Mouse (Mus musculus): ENCODE results near the gene Mipol1. TPM values are rescaled to one million over a fixed set of nuclear protein-coding genes. Genes with fewer than 3 reads are reported as not detected.
"Not testable (repeated sequence)": the region's sequence is repeated elsewhere in the genome, so short reads cannot be mapped to it uniquely, and the experiment has no call there.

The Mipol1 gene
- polyA plus RNA-seq, 1 experiment from 2014 or later = 4.0 TPM

DNA sequence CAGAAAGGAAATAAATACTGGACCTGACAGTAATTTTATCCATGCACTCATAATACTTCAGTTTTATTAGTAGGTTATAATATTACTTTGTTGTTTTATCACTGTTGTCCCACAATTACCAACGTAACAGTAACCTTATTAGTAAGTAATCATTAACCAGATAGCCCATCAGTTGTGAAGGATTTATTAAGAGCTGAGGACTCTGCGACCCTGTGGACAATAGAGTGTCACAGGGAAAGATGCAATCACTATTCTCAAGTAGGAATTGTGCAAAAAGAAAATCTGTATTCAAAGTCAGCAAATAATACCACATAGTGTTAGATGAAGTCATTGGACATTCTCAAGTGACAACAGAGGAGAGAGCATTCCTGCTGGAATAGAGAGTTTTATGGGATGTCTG lies 198.5 kb downstream of the Mipol1 start:
- WGBS = 38% methylated on average over 2 of the region's 2 CpGs
- Histone ChIP-seq H3K4me2 (replicated peaks; ENCODE audit: low read depth) (no peak overlapping the region), H3K27me3 (replicated peaks; ENCODE audit: control insufficient read depth, insufficient read depth, low read length) (no peaks in the 10 kb centered on the region), H3K9me3 (ENCODE audit: control insufficient read depth) (no peaks in the 10 kb centered on the region), H3K36me3 (ENCODE audit: control insufficient read depth, insufficient read depth) (no peaks in the 10 kb centered on the region), H3K27ac (ENCODE audit: low read depth, low read length) (no peak overlapping the region), H3K4me1 (replicated peaks; ENCODE audit: control insufficient read depth, insufficient read depth, low read length) (no peaks in the 10 kb centered on the region), H3K4me3 (ENCODE audit: low read depth, low read length) (no peak overlapping the region), H3K9ac (ENCODE audit: low read depth, low read length) (no peak overlapping the region)
- ATAC-seq = no peak
- TF ChIP-seq CTCF (IDR thresholded peaks at IDR 0.05; ENCODE audit: low read depth) = no peak

DNA sequence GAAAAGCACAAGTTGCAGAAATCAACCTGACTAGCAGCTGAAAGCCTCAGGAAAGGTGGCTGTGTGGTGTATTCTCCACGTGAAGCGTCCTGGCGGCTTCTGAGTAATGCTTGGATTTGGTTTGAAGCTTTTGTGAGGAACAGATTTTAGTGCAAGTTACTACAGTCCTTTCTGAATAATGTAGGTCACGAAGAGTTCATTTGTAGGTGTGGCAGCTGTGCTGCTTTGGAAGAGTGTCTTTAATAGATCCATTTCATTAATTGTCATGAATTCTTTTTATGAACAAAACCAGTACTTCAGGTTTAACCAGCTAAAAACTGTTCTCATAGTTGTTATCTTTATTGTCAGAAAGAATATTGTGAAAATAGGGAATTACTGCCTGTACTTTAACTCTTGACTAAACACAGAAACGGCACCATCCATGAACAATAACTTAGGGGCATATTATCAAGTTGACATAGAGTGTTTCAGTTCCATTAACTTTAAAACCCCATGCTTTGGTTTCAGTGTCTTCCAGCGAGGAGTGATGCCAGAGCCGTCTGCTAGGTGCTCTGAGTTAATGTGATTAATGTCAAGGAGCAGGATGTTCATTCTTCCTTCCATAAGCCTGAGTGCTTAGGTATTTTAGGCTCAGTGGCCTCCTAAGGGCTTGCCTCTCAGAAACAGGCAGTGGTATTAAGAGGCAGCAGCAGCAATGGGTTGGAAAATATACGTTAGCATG lies 206.9 kb downstream of the Mipol1 start:
- H3K27ac ChIP-seq (ENCODE audit: low read depth, low read length); ATAC-seq: not testable (repeated sequence)

DNA sequence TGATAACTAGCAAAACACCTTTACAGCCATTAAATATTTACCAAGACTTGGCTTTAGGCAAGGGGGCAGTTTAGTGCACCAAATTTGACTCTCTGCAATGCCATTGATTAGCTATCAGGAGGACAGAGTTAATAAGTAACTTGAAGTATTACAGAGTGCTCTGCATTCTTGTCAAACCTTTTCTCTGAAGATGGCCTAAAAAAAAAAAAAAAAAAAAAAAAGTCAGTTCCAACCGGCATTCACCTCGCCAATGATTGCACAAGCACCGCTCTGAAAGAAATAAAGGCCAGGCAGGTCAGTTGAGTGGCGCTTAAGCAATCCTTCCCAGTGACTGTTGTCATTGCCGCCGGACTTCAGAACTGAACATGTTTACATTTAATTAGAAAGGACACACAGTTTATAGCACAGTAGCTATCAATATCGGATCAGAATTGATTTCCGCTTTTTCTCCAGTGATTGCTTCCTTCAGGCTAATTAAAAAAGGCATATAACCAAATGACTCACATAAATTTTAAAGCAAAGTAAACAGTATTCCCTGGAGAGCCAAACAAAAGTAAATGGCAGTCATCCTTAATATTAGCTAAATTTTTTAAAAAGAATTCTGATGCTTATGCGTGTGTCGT lies 214.2 kb downstream of the Mipol1 start:
- Histone ChIP-seq H3K4me3 (ENCODE audit: low read depth, low read length) (0 out of 2 replicates have a peak overlapping the region, but pooled peaks have one; percentile 14), H3K27ac (ENCODE audit: low read depth, low read length) (no peak overlapping the region), H3K4me1 (replicated peaks; ENCODE audit: control insufficient read depth, insufficient read depth, low read length) (no peaks in the 10 kb centered on the region), H3K36me3 (ENCODE audit: control insufficient read depth, insufficient read depth) (no peaks in the 10 kb centered on the region), H3K9me3 (ENCODE audit: control insufficient read depth) (no peaks in the 10 kb centered on the region), H3K4me2 (replicated peaks; ENCODE audit: low read depth) (peak overlapping the region; percentile 52), H3K9ac (ENCODE audit: low read depth, low read length) (no peak overlapping the region), H3K27me3 (replicated peaks; ENCODE audit: control insufficient read depth, insufficient read depth, low read length) (no peaks in the 10 kb centered on the region)
- WGBS = 31% methylated on average over 10 of the region's 10 CpGs
- peak; percentile 90 for ATAC-seq
- TF ChIP-seq CTCF (IDR thresholded peaks at IDR 0.05; ENCODE audit: low read depth) = no peak

More for the DNA sequence above, 206.9 kb downstream of the Mipol1 start:
- not testable (repeated sequence) for H3K9me3 ChIP-seq (ENCODE audit: control insufficient read depth); H3K4me1 ChIP-seq (replicated peaks; ENCODE audit: control insufficient read depth, insufficient read depth, low read length); H3K4me3 ChIP-seq (ENCODE audit: low read depth, low read length); H3K27me3 ChIP-seq (replicated peaks; ENCODE audit: control insufficient read depth, insufficient read depth, low read length); H3K4me2 ChIP-seq (replicated peaks; ENCODE audit: low read depth); H3K9ac ChIP-seq (ENCODE audit: low read depth, low read length); H3K36me3 ChIP-seq (ENCODE audit: control insufficient read depth, insufficient read depth)
- 29% methylated on average over 8 of the region's 8 CpGs for WGBS

DNA sequence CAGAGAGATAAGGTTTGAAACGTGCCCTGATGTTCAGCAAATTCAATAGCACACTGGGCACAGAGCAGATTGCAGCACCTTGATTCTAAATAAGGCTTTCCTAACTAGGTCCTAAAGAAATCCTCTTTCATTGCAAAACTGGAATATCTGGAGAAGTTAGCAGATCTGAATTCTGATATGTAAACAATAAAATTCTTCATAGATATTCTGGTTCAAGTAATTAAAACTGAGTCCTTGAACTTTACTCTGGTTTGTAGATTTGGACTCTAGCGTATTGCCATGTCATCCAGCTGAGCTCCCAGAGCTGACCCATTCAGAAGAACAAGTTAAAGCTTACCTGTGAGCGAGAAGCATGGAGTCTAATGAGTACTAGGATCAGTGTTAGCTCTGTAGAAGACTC lies 217.1 kb downstream of the Mipol1 start:
- Histone ChIP-seq H3K27ac (ENCODE audit: low read depth, low read length) (no peak overlapping the region), H3K9ac (ENCODE audit: low read depth, low read length) (no peak overlapping the region), H3K9me3 (ENCODE audit: control insufficient read depth) (no peaks in the 10 kb centered on the region), H3K4me2 (replicated peaks; ENCODE audit: low read depth) (no peak overlapping the region), H3K4me1 (replicated peaks; ENCODE audit: control insufficient read depth, insufficient read depth, low read length) (no peaks in the 10 kb centered on the region), H3K36me3 (ENCODE audit: control insufficient read depth, insufficient read depth) (no peaks in the 10 kb centered on the region), H3K4me3 (ENCODE audit: low read depth, low read length) (no peak overlapping the region), H3K27me3 (replicated peaks; ENCODE audit: control insufficient read depth, insufficient read depth, low read length) (no peaks in the 10 kb centered on the region)
- no peak for TF ChIP-seq CTCF (IDR thresholded peaks at IDR 0.05; ENCODE audit: low read depth)
- no peak for ATAC-seq
- 37% methylated on average over 3 of the region's 3 CpGs for WGBS

DNA sequence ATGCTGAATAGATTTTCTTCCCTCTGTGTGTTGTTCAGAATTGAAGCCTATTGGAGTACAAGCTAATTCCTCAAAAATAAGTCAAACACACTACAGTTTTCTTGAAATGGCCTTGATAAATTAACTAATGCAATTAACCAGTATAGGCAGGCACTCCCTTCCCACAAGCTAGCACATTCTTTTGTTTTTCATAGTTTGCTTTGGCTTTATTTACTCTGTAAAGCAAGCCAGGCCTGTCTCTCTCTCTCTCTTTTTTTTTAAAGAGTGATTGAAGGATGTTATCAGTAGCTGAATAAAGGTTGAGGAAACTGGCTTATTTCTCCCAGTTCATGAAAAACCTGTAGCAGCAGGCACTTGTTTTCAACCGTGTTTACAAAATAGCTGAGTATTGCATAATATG lies 219.1 kb downstream of the Mipol1 start:
- Histone ChIP-seq H3K36me3 (ENCODE audit: control insufficient read depth, insufficient read depth) (no peaks in the 10 kb centered on the region), H3K9me3 (ENCODE audit: control insufficient read depth) (no peaks in the 10 kb centered on the region), H3K4me1 (replicated peaks; ENCODE audit: control insufficient read depth, insufficient read depth, low read length) (no peaks in the 10 kb centered on the region), H3K27me3 (replicated peaks; ENCODE audit: control insufficient read depth, insufficient read depth, low read length) (no peaks in the 10 kb centered on the region), H3K27ac (ENCODE audit: low read depth, low read length) (no peak overlapping the region), H3K4me2 (replicated peaks; ENCODE audit: low read depth) (no peak overlapping the region), H3K9ac (ENCODE audit: low read depth, low read length) (no peak overlapping the region), H3K4me3 (ENCODE audit: low read depth, low read length) (no peak overlapping the region)
- ATAC-seq = no peak
- 38% methylated on average over 1 of the region's 1 CpGs for WGBS
- TF ChIP-seq CTCF (IDR thresholded peaks at IDR 0.05; ENCODE audit: low read depth) = no peak

DNA sequence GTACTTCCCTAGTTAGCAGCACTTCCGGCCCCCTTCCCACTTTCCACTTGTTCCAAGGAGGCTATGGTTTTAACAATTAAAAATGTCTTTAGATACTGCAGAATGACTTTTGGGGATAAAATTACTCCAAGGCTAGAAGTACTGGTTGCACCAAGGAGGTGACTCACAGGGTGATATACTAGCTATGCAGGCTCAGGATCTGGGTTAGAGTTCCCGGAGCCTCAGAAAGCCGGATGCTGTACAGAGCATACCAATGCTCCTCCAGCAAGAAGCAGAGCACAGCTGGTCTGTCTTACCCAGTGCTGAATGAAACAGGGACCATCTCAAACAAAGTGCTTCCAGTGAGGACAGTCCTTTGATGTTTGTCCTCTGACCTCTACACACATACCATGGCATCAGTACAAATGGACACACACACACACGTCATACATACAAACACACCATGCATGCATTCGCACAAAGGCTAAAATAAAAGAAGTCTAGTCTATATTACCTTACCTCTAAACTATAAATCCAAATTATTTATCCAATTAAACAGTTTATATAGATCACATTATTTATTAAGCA lies 219.9 kb downstream of the Mipol1 start:
- no peak overlapping the region for H3K9ac ChIP-seq (ENCODE audit: low read depth, low read length)
- H3K4me2 ChIP-seq (replicated peaks; ENCODE audit: low read depth) = no peak overlapping the region
- H3K4me3 ChIP-seq (ENCODE audit: low read depth, low read length) = no peak overlapping the region
- H3K27ac ChIP-seq (ENCODE audit: low read depth, low read length) = no peak overlapping the region
- H3K9me3 ChIP-seq (ENCODE audit: control insufficient read depth) = no peaks in the 10 kb centered on the region
- H3K4me1 ChIP-seq (replicated peaks; ENCODE audit: control insufficient read depth, insufficient read depth, low read length) = no peaks in the 10 kb centered on the region
- no peak for ATAC-seq
- no peak for TF ChIP-seq CTCF (IDR thresholded peaks at IDR 0.05; ENCODE audit: low read depth)
- H3K27me3 ChIP-seq (replicated peaks; ENCODE audit: control insufficient read depth, insufficient read depth, low read length) = no peaks in the 10 kb centered on the region
- 88% methylated on average over 5 of the region's 5 CpGs for WGBS
- H3K36me3 ChIP-seq (ENCODE audit: control insufficient read depth, insufficient read depth) = no peaks in the 10 kb centered on the region

Measured in intestine, postnatal 0 days (tissue).